Mouse (Mus musculus): ENCODE results near the gene Vmn2r57. TPM values are rescaled to one million over a fixed set of nuclear protein-coding genes. Genes with fewer than 3 reads are reported as not detected.

Vmn2r57 gene
- total RNA-seq, 1 experiment: not detected

DNA sequence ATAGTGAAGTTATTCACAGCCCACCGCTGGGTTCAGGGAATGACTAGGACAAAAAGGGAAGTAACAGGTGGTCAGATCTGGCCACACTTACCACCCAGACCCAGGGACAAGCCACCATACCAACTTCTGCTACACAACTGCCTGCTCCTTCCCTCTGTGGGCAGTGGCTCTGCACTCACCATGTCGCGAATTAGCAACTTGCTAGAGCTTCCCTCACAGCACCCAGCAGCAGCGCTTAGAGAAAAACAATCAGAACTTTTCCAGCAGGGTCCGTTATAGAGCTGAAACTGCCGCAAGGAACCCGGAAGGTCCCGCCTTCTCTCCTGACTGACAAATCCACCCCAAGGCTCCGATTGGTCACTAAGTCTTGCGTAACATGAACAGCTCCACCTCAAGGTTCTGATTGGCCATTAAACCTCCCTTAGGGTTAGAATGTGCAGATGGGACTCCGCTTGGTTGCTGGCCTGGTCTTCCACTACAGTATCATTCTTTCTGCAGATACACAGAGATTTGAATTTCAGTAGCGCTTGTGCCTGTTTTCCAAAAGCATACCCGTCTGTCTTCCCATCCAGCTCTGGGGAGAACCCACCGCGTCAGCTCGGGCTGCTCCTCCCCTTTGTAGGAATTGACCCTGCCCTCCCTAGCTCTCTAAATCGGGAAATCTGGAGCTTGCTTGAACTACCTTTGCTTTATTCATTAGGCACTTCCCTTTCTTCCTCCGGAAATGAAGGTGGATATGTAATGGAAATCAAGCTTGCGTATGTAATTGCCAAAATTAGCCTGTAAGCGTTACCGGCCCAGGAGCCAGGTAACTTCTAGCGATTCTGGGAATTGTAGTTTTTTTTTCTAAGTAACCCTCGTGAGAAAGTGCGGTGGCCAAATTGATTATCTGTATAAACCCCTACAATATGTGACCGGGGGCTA is 55.2 kb downstream of the Vmn2r57 start, which contains the start of gene AI987944:
AI987944 (minus strand) TSS at position 332 of the 924 bp plus-strand sequence.
- no peaks in the 10 kb centered on the region for H3K36me3 ChIP-seq (ENCODE audit: control insufficient read depth, insufficient read depth, low read length, poor library complexity, severe bottlenecking)
- peak; percentile 86 for DNase-seq (ENCODE audit: low read depth, low spot score)
- peak within 1 kb of the TSS; percentile 74 to 97 for H3K4me3 ChIP-seq (ENCODE audit: insufficient read depth in 1 of 2, low read depth in 1 of 2, low read length in 2 of 2, poor library complexity in 1 of 2, severe bottlenecking in 1 of 2)
- H3K9me3 ChIP-seq (ENCODE audit: control insufficient read depth, insufficient read depth, low read depth, low read length): no peaks in the 10 kb centered on the region
- in situ Hi-C loops (cut with MboI; ENCODE audit: low sequenced_read_pairs in 2 of 2, unreplicated experiment in 2 of 2): no loop called here
- H3K9ac ChIP-seq (ENCODE audit: insufficient read depth, low read depth, low read length, poor library complexity, severe bottlenecking): peak within 1 kb of the TSS; percentile 73
- peak within 1 kb of the TSS; percentile 75 for H3K27ac ChIP-seq (ENCODE audit: insufficient read depth, low read depth, low read length, poor library complexity, severe bottlenecking)
- H3K4me1 ChIP-seq (ENCODE audit: control insufficient read depth in 2 of 2, insufficient read depth in 2 of 2, low read length in 2 of 2, poor library complexity in 1 of 2): no peaks in the 10 kb centered on the region
- peak; percentile 85 for TF ChIP-seq HCFC1 (IDR thresholded peaks at IDR 0.05; ENCODE audit: borderline replicate concordance, insufficient read depth, low read length)
- no peak for TF ChIP-seq MAFK (IDR thresholded peaks at IDR 0.05; ENCODE audit: insufficient read depth, low read depth, low read length)
- TF ChIP-seq CHD2 (IDR thresholded peaks at IDR 0.05; ENCODE audit: low read depth, low read length): peak; percentile 56; the same call in 1 of the 2 replicates

Other genes starting within 250 kb of the Vmn2r57 start
- 15.5 and 15.8 TPM in 2 replicates for gene AI987944, start 55.3 kb downstream of the Vmn2r57 start, total RNA-seq (2012; rRNA removed)
- 0.04 and 0.16 TPM in 2 replicates for gene Gm20449, start 50.7 kb upstream of the Vmn2r57 start, total RNA-seq (2012; rRNA removed)
- gene AW146154, start 51.2 kb upstream of the Vmn2r57 start, total RNA-seq (2012; rRNA removed): 9.0 and 9.5 TPM in 2 replicates
- 67.1 and 83.1 TPM in 2 replicates for gene Gm6871, start 125.0 kb upstream of the Vmn2r57 start, total RNA-seq (2012; rRNA removed)
- gene 2610021A01Rik, start 150.5 kb upstream of the Vmn2r57 start, total RNA-seq (2012; rRNA removed): 50.6 and 53.6 TPM in 2 replicates
- 10.4 and 11.3 TPM in 2 replicates for gene Zfp788, start 184.5 kb upstream of the Vmn2r57 start, total RNA-seq (2012; rRNA removed)